Mouse (Mus musculus) monocyte, adult 5-6 weeks (primary cell): ENCODE measurements around the gene Skap2. TPM values are rescaled to one million over a fixed set of nuclear protein-coding genes. Genes with fewer than 3 reads are reported as not detected.

Experiments
- ATAC-seq: fragments of 153-309, 156-312 bp; replicated peaks from 2 replicates; pipeline ENCODE4 v1.8.0; 2017; ENCODE audit warnings: mild to moderate bottlenecking; ENCODE audit not compliant: low TSS enrichment, insufficient number of reproducible peaks, severe bottlenecking, poor library complexity, low FRiP score
- total RNA-seq: library from RNA; stranded (forward); fragments of 200-1000, 200-491, 200-594 nt; gene quantifications from 3 replicates; pipeline ENCODE4 v1.2.3, GENCODE M21; 2017

The Skap2 gene
- total RNA-seq, 1 experiment from 2014 or later, result 281 TPM

- ATAC-seq, result no peak
Measured at GRCm38 (mm10) chr6:51905659-51906058, 106.7 kb downstream of the Skap2 start.

GRCm38 (mm10) chr6:51901544-51901943 is 110.8 kb downstream of the Skap2 start:
- no peak for ATAC-seq

GRCm38 (mm10) chr6:51898318-51898994 is 113.9 kb downstream of the Skap2 start:
- ATAC-seq, result no peak

- no peak for ATAC-seq
Measured at GRCm38 (mm10) chr6:51895753-51896152, 116.6 kb downstream of the Skap2 start.

DNA sequence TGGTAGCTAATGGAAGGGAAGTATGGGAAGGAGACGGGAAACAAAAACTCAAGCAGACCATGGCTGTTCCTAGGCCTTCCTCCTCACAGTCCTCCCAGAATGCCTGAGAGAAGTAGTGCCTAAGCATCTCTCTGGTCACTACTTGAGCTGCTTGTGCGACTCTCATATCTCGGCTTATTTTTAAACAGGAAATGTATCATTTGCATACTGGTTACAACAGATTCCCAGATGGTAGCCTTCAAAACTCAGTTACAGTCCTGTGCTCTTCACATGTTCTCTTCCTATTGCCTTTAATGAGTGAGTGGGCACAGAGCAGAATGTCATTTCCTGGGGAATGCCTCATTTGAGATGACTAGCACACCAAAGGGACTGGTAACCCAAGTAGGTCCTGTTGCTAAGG is 117.6 kb downstream of the Skap2 start:
- no peak for ATAC-seq

GRCm38 (mm10) chr6:51890356-51890755 is 122.0 kb downstream of the Skap2 start:
- no peak for ATAC-seq

GRCm38 (mm10) chr6:51889824-51890223 is 122.5 kb downstream of the Skap2 start:
- no peak for ATAC-seq

DNA sequence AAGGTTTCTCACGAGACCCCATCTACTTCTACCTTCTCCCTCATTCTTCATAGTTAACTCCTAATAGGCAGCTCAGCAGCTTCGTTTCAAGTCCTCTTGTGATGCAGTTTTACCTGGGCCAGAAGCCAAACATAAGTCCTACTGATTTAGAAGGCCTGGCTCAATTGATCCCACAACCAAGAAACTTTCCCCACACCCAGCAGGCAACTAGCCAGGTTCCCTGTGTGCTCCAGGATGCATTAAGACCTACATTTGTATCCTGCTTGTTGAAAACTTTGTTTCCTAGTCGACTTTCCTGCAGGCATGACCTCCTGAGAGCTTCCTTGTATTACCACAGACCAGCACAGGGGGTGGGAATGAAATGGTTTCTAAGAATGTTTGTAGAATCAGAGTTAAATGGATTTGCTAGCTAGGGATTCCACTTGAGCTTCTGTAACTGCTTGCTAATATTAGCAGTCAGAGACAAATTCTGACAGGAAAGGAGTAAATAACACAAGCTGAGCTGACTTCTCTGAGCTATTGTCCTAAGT is 125.4 kb downstream of the Skap2 start:
- no peak for ATAC-seq

DNA sequence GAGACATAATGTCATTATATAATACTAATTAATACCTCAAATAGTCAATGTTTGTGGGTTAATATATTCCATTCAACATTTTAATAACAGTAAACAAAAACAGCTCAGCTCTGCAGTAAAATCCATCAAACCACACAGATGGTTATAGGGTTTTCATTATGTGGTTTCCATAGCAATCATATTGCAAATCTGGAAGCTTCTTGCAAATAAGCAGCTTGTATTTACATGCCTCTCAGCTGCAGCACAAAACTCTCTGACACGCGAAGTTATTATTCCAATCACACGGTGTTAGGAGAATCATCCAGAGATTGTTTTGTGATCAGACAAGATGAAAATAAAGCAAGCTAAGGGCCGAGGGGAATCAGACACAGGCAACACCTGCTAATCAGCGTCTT is 129.5 kb downstream of the Skap2 start:
- no peak for ATAC-seq

- no peak for ATAC-seq
Measured at GRCm38 (mm10) chr6:51882266-51882879, 130.0 kb downstream of the Skap2 start.

GRCm38 (mm10) chr6:51881181-51881968 is 131.0 kb downstream of the Skap2 start:
- ATAC-seq, result peak; percentile 80

DNA sequence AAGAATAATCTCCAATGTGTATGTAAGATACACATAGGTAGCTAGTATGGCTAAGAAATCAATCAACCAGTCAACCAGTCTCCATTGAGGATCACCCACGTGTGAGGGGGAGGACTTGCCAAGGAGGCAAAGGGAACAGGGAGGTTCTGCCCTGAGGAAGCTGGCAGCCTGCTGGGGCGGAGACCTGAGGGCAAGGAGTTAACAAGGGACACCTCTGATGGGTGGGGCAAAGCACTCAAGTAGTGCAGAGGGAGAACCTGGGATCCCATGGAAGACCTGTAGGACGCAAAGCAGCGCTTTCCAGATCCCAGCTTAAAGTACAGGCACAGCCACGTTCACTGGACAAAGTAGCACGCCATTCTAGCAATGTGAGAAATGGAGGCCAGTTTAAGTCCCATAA is 131.6 kb downstream of the Skap2 start:
- ATAC-seq, result no peak

DNA sequence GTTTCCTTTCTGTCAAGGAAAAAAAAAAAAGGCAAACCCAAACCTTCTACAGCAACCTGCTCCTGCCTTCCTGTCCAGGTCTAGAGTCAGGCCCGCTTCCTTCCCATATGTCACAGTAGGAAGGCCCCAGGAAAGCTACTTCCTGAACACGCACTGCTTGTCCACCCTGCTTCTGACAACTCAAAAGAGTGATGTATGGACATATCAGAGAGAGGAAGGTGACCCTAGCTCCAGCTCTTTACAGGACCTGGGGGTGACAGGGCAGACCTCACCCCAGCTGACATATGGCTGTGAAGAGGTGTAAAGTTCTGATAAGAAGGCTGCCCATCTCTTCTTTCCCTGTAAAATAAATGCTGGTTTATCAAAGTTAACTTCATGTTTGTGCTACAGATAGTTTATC is 133.8 kb downstream of the Skap2 start:
- no peak for ATAC-seq

GRCm38 (mm10) chr6:51876841-51877553 is 135.4 kb downstream of the Skap2 start:
- ATAC-seq, result no peak

DNA sequence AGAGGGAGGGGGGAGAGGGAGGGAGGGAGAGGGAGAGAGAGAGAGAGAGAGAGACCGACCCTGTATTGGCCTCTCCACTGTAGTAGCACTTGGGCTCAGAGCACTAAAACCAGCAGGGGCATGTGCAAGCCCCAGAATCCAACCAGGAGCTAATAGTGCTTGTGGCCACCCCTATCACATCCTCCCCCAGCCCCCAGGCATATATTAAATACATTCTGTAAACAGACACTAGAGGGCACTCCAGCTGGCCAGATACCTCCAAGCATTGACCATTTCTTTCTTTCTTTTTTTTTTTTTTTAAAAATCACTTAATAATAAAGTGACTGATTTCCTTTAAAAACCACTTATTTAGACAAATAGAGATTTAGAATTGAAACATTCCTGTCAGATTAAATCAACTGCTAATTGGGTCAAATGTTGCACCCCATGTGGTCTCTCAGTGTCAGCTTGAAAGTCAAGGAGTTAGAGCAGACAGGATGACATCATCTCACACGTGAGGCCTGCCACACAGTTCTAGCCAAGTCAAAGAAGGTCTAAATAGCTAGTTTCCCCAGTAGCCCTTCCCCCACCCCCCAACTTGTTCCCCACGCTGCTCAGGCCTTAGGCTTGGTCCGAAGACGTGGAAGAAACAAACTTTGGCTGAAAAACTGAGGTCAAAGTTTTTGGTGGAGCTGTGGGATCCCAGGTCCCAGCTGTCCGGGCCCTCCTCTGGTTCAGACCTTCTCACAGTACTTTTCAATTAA is 136.3 kb downstream of the Skap2 start:
- no peak for ATAC-seq

- no peak for ATAC-seq
Measured at GRCm38 (mm10) chr6:51874035-51874434, 138.3 kb downstream of the Skap2 start.

DNA sequence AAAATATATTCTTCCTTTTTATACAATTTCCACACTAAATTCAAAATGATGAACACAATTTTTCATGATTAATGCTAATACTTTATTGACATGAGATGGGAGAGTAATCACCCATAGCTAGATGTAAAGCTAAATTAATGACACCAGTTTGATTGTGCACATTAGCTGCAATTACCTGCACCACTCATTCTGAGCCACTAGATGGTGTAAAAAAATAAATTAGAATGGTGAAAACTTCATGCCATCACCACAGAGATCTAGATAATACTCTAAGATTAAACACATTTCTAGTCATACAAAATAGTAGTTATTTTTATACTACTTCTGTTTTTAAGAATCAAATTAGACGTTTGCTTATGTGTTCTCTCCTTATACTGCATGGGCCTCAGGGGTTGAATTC is 141.2 kb downstream of the Skap2 start:
- ATAC-seq, result no peak

DNA sequence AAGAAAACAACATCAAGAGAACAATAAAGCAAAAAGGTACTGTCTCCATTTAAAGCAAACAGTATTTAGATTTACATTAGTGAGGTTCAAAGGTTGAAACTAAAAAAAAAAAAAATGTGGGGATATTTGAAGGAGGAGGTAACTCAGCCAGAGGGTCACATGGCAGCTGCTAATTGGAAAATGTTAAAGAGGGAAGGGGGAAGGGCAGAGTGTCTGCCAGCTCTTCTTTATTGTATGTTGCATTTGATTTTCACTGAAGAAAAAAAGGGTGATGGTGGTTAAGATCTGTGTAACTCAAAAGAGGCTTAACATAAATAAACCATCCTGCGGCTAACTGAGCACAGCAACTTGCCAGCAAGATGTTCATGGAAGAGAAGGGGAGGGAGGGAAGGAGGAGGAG is 142.1 kb downstream of the Skap2 start:
- no peak for ATAC-seq
